ENCODE assay signal across 36 mouse cellular contexts in the genomic region with DNA sequence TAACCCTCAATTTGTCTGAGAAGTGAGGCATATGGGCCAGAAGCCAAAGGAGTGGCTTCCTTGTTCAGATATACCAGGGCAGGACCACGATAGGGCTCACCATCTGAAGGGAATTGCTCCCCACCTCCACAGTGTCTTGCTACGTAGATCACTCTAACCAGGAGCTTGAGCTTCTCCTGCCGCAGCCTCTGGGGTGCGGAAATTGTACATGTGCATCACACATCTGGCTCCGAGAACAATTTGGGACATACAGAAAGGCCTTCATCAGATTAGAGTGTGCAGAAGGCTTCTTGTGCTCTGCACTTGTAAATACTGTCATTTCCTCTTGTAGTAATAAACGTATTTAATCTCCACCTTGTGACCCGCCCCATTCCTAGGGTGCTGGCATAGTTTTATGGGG. TPM values are rescaled to one million over a fixed set of nuclear protein-coding genes. Genes with fewer than 3 reads are reported as not detected.
DNase-seq lines count a peak whose midpoint lies in the region; ATAC-seq and TF ChIP-seq lines count a peak whose summit lies in the region.
"Had no signal": no experiment of that assay in that cellular context is flagged by ENCODE, and none has a peak within 500 bp of the region (broad histone marks: within the 10 kb centered on the region; RNA-seq: fewer than 3 reads in every experiment).

No protein-coding gene starts in this region.

- peak; percentile 85 for DNase-seq in MEL (ENCODE audit: low read depth, low spot score)
- DNase-seq in liver, embryonic 13.5 days = no peak
- no peak for DNase-seq in midbrain, embryonic 14.5 days
- no peak for DNase-seq in kidney, adult 2 months
- DNase-seq in adrenal gland, postnatal 25 days = no peak
- DNase-seq: adrenal gland, adult 2 months; cerebellum, adult 8-10 months; cerebellum, postnatal 36 days; embryo, embryonic 11 days; forebrain, postnatal 0 days; gastrocnemius, postnatal 10 days; kidney, adult 11 months; kidney, postnatal 25 days; thymus, adult 18-20 months; thymus, postnatal 25 days had no signal

- peak overlapping the region; percentile 55 for H3K9ac ChIP-seq in MEL (ENCODE audit: control insufficient read depth, low read depth, low read length, poor library complexity, severe bottlenecking)
- no peak overlapping the region for H3K9ac ChIP-seq in liver, embryonic 13.5 days
- no peak overlapping the region for H3K9ac ChIP-seq in midbrain, embryonic 14.5 days (replicated peaks; ENCODE audit: low read length)
- H3K9ac ChIP-seq: embryonic facial prominence, embryonic 13.5 days; forebrain, embryonic 12.5 days; forebrain, postnatal 0 days; heart, embryonic 15.5 days; kidney, embryonic 15.5 days; lung, embryonic 15.5 days; midbrain, embryonic 12.5 days; neural tube, embryonic 13.5 days; stomach, embryonic 15.5 days had no signal

- peak overlapping the region; percentile 42 to 48 for H3K4me3 ChIP-seq in MEL (ENCODE audit: control insufficient read depth in 1 of 2, insufficient read depth in 1 of 2, low read depth in 2 of 2, low read length in 2 of 2)
- H3K4me3 ChIP-seq in liver, embryonic 13.5 days (replicated peaks) = no peak overlapping the region
- H3K4me3 ChIP-seq in small intestine, adult 2 months (ENCODE audit: low read depth, low read length) = no peak overlapping the region
- H3K4me3 ChIP-seq in midbrain, embryonic 14.5 days (replicated peaks; ENCODE audit: low read depth, low read length) = no peak overlapping the region
- no peak overlapping the region for H3K4me3 ChIP-seq in kidney, adult 2 months (ENCODE audit: insufficient read depth, low read depth, low read length)
- H3K4me3 ChIP-seq: embryonic facial prominence, embryonic 13.5 days; erythroblast, embryonic 14.5 days; forebrain, embryonic 12.5 days; heart, embryonic 15.5 days; kidney, embryonic 15.5 days; lung, embryonic 15.5 days; midbrain, embryonic 12.5 days; neural tube, embryonic 13.5 days; stomach, embryonic 15.5 days had no signal

- peak in 1 of 2 experiments; percentile 49; a peak in 1 of 4 replicates for TF ChIP-seq POLR2A in MEL (IDR thresholded peaks at IDR 0.05; ENCODE audit: control insufficient read depth in 1 of 2, insufficient read depth in 1 of 2, low read depth in 1 of 2, low read length in 2 of 2, poor library complexity in 1 of 2)
- TF ChIP-seq POLR2A in small intestine, adult 2 months (IDR thresholded peaks at IDR 0.05; ENCODE audit: low read depth, low read length) = no peak
- no peak for TF ChIP-seq POLR2A in kidney, adult 2 months (IDR thresholded peaks at IDR 0.05; ENCODE audit: low read depth, low read length)

- ATAC-seq in erythroblast, adult 5-6 weeks (replicated peaks; ENCODE audit: low FRiP score, poor library complexity, severe bottlenecking) = peak; percentile 47
- peak; percentile 39; the same call in 1 of the 2 replicates for ATAC-seq in liver, embryonic 13.5 days (ENCODE audit: low read depth)
- ATAC-seq in midbrain, embryonic 14.5 days (ENCODE audit: low FRiP score, low TSS enrichment) = no peak
- ATAC-seq: forebrain, postnatal 0 days; hindbrain, postnatal 0 days had no signal

- TF ChIP-seq CTCF in MEL (IDR thresholded peaks at IDR 0.05 in 2 of 3, conservative IDR thresholded peaks at IDR 0.05 in 1 of 3; ENCODE audit: control insufficient read depth in 1 of 3, insufficient read depth in 1 of 3, low read depth in 2 of 3, low read length in 3 of 3, poor library complexity in 1 of 3, severe bottlenecking in 1 of 3) = no peak
- TF ChIP-seq CTCF in small intestine, adult 2 months (IDR thresholded peaks at IDR 0.05; ENCODE audit: extremely low read depth, insufficient read length, insufficient replicate concordance, low read depth, low read length) = no peak
- no peak for TF ChIP-seq CTCF in kidney, adult 2 months (conservative IDR thresholded peaks at IDR 0.05; ENCODE audit: insufficient read depth, insufficient read length, low read depth, low read length)

- H3K36me3 ChIP-seq in MEL (ENCODE audit: control insufficient read depth in 1 of 2, insufficient read depth in 2 of 2, low read length in 2 of 2) = peaks cover 0 to 24% of the 10 kb centered on the region in 2 experiments; a peak in 2 of 4 replicates
- no peaks in the 10 kb centered on the region for H3K36me3 ChIP-seq in liver, embryonic 13.5 days
- H3K36me3 ChIP-seq in small intestine, adult 2 months (ENCODE audit: control insufficient read depth, insufficient read depth, low read length) = no peaks in the 10 kb centered on the region
- H3K36me3 ChIP-seq in midbrain, embryonic 14.5 days (ENCODE audit: control insufficient read depth, insufficient read depth, low read length) = no peaks in the 10 kb centered on the region
- H3K36me3 ChIP-seq in kidney, adult 2 months (ENCODE audit: control insufficient read depth, insufficient read depth, low read length) = no peaks in the 10 kb centered on the region
- H3K36me3 ChIP-seq: embryonic facial prominence, embryonic 13.5 days; forebrain, embryonic 12.5 days; heart, embryonic 15.5 days; kidney, embryonic 15.5 days; lung, embryonic 15.5 days; midbrain, embryonic 12.5 days; neural tube, embryonic 13.5 days; stomach, embryonic 15.5 days had no signal

- no peak for TF ChIP-seq RAD21 in MEL (IDR thresholded peaks at IDR 0.05; ENCODE audit: low read depth, low read length)

- H3K9me3 ChIP-seq in MEL (replicated peaks; ENCODE audit: insufficient read depth, low read length) = no peaks in the 10 kb centered on the region
- no peaks in the 10 kb centered on the region for H3K9me3 ChIP-seq in liver, embryonic 13.5 days (replicated peaks)
- no peaks in the 10 kb centered on the region for H3K9me3 ChIP-seq in midbrain, embryonic 14.5 days (ENCODE audit: control insufficient read depth, low read length)
- H3K9me3 ChIP-seq: embryonic facial prominence, embryonic 13.5 days; forebrain, embryonic 12.5 days; heart, embryonic 15.5 days; kidney, embryonic 15.5 days; lung, embryonic 15.5 days; midbrain, embryonic 12.5 days; neural tube, embryonic 13.5 days; stomach, embryonic 15.5 days had no signal

- H3K4me2 ChIP-seq in liver, embryonic 13.5 days = no peak overlapping the region
- no peak overlapping the region for H3K4me2 ChIP-seq in midbrain, embryonic 14.5 days (ENCODE audit: low read length)
- H3K4me2 ChIP-seq: embryonic facial prominence, embryonic 13.5 days; forebrain, embryonic 12.5 days; heart, embryonic 15.5 days; kidney, embryonic 15.5 days; lung, embryonic 15.5 days; midbrain, embryonic 12.5 days; neural tube, embryonic 13.5 days; stomach, embryonic 15.5 days had no signal

- WGBS in liver, embryonic 13.5 days (ENCODE audit: insufficient replicate concordance) = 44% methylated on average over 7 of the region's 7 CpGs
- 32% methylated on average over 7 of the region's 7 CpGs for WGBS in small intestine, adult 2 months
- 83% methylated on average over 7 of the region's 7 CpGs for WGBS in midbrain, embryonic 14.5 days
- WGBS in kidney, adult 2 months = 87% methylated on average over 7 of the region's 7 CpGs

- no peaks in the 10 kb centered on the region for H3K79me2 ChIP-seq in MEL (ENCODE audit: control insufficient read depth, insufficient read depth, low read length, poor library complexity)

- H3K4me1 ChIP-seq in MEL (ENCODE audit: control insufficient read depth in 1 of 2, insufficient read depth in 2 of 2, low read length in 2 of 2) = peaks cover 23 to 28% of the 10 kb centered on the region in 2 experiments
- peaks cover 47% of the 10 kb centered on the region for H3K4me1 ChIP-seq in liver, embryonic 13.5 days (replicated peaks)
- H3K4me1 ChIP-seq in small intestine, adult 2 months (ENCODE audit: control insufficient read depth, insufficient read depth, insufficient read length, low read length) = peaks cover 27% of the 10 kb centered on the region; the same call in 1 of the 2 replicates
- H3K4me1 ChIP-seq in midbrain, embryonic 14.5 days (ENCODE audit: control insufficient read depth, insufficient read depth, low read length) = 0 out of 2 replicates have a peak, but pooled peaks cover 6% of the 10 kb centered on the region
- H3K4me1 ChIP-seq in kidney, adult 2 months (ENCODE audit: control insufficient read depth, insufficient read depth, low read length) = no peaks in the 10 kb centered on the region

- peak overlapping the region; percentile 90 for H3K27ac ChIP-seq in MEL (ENCODE audit: control insufficient read depth, low read depth, low read length)
- H3K27ac ChIP-seq in liver, embryonic 13.5 days = peak overlapping the region; percentile 69
- H3K27ac ChIP-seq in small intestine, adult 2 months (ENCODE audit: insufficient read depth, low read depth, low read length) = peak overlapping the region; percentile 92
- H3K27ac ChIP-seq in midbrain, embryonic 14.5 days (replicated peaks; ENCODE audit: low read depth, low read length) = no peak overlapping the region
- H3K27ac ChIP-seq in kidney, adult 2 months (ENCODE audit: insufficient read depth, low read depth, low read length) = no peak overlapping the region
- H3K27ac ChIP-seq: embryonic facial prominence, embryonic 13.5 days; forebrain, embryonic 12.5 days; heart, embryonic 15.5 days; hindbrain, postnatal 0 days; kidney, embryonic 15.5 days; lung, embryonic 15.5 days; midbrain, embryonic 12.5 days; neural tube, embryonic 13.5 days; stomach, embryonic 15.5 days had no signal

- peak; percentile 44 to 58 for TF ChIP-seq EP300 in MEL (IDR thresholded peaks at IDR 0.05; ENCODE audit: low read depth in 1 of 2, low read length in 2 of 2)

- H3K27me3 ChIP-seq in MEL (ENCODE audit: control insufficient read depth in 1 of 2, insufficient read depth in 2 of 2, low read length in 2 of 2) = no peaks in the 10 kb centered on the region
- H3K27me3 ChIP-seq in liver, embryonic 13.5 days = peaks cover 3% of the 10 kb centered on the region
- no peaks in the 10 kb centered on the region for H3K27me3 ChIP-seq in small intestine, adult 2 months (ENCODE audit: control insufficient read depth, insufficient read depth, low read length)
- no peaks in the 10 kb centered on the region for H3K27me3 ChIP-seq in midbrain, embryonic 14.5 days (ENCODE audit: control insufficient read depth, insufficient read depth, low read length)
- H3K27me3 ChIP-seq in kidney, adult 2 months (replicated peaks; ENCODE audit: control insufficient read depth, insufficient read depth, low read length) = no peaks in the 10 kb centered on the region
- H3K27me3 ChIP-seq: embryonic facial prominence, embryonic 13.5 days; forebrain, embryonic 12.5 days; heart, embryonic 15.5 days; kidney, embryonic 15.5 days; lung, embryonic 15.5 days; midbrain, embryonic 12.5 days; neural tube, embryonic 13.5 days; stomach, embryonic 15.5 days had no signal

RNA-seq across cellular contexts. Expression of a gene that starts 26.7 kb away (rescaled TPM):
- 18.5 and 21.5 TPM in 2 replicates for total RNA-seq in MEL (2012; rRNA removed)
- polyA plus RNA-seq in MEL (2012; ENCODE audit: insufficient read depth in 1 of 2, insufficient read length in 2 of 2, low read depth in 1 of 2, low replicate concordance in 2 of 2, missing spikeins in 1 of 2) = 10 to 100 TPM in 1 of 2 experiments, not detected in 1; 21.8 TPM
- total RNA-seq in erythroblast, adult 5-6 weeks (2015; ENCODE audit: low replicate concordance) = 5.6 and 9.2 TPM in 2 replicates
- 7.2 and 8.2 TPM in 2 replicates for total RNA-seq in erythroblast, adult 5-6 weeks (2017; ENCODE audit: low replicate concordance)
- 19.8 and 23.9 TPM in 2 replicates for polyA plus RNA-seq in liver, embryonic 13.5 days (2015; fragmentation: Nextera tagmentation; extraction: Ambion mirVana)
- polyA plus RNA-seq in small intestine, adult 2 months (2012; rRNA removed) = 5.8 and 8.5 TPM in 2 replicates
- polyA plus RNA-seq in midbrain, embryonic 14.5 days (2014; fragmentation: Nextera tagmentation; extraction: Ambion mirVana) = 69.4 and 75.3 TPM in 2 replicates
- polyA plus RNA-seq in kidney, adult 2 months (2012; rRNA removed) = 16.1 and 17.9 TPM in 2 replicates
- 34.1 and 38.4 TPM in 2 replicates for total RNA-seq in adrenal gland, postnatal 25 days (2021)

RNA-seq across cellular contexts. Expression of a gene that starts 28.3 kb away (rescaled TPM):
- total RNA-seq in MEL (2012; rRNA removed) = 0.08 TPM in 1 of 2 replicates, not detected in the other
- polyA plus RNA-seq in MEL (2012; ENCODE audit: insufficient read depth in 1 of 2, insufficient read length in 2 of 2, low read depth in 1 of 2, low replicate concordance in 2 of 2, missing spikeins in 1 of 2) = under 1 TPM in 1 of 2 experiments, not detected in 1; 0.17 TPM
- total RNA-seq in erythroblast, adult 5-6 weeks (2015; ENCODE audit: low replicate concordance) = not detected in 2 replicates
- total RNA-seq in erythroblast, adult 5-6 weeks (2017; ENCODE audit: low replicate concordance) = not detected in 2 replicates
- not detected in 2 replicates for polyA plus RNA-seq in liver, embryonic 13.5 days (2015; fragmentation: Nextera tagmentation; extraction: Ambion mirVana)
- polyA plus RNA-seq in small intestine, adult 2 months (2012; rRNA removed) = not detected in 2 replicates
- polyA plus RNA-seq in midbrain, embryonic 14.5 days (2014; fragmentation: Nextera tagmentation; extraction: Ambion mirVana) = not detected in 2 replicates
- 0.11 TPM in 1 of 2 replicates, not detected in the other for polyA plus RNA-seq in kidney, adult 2 months (2012; rRNA removed)
- total RNA-seq in adrenal gland, postnatal 25 days (2021) = not detected in 2 replicates
- total RNA-seq: adrenal gland, adult 2 months; adrenal gland, postnatal 4 days; forebrain, postnatal 0 days; gastrocnemius, postnatal 10 days; heart, postnatal 25 days; hindbrain, postnatal 0 days; layer of hippocampus, postnatal 10 days; left cerebral cortex, adult 18-20 months; left cerebral cortex, postnatal 14 days; liver, adult 2 months; megakaryocyte, adult 5-6 weeks had no signal
- polyA plus RNA-seq: adrenal gland, adult 2 months; embryonic facial prominence, embryonic 13.5 days; erythroblast, embryonic 14.5 days; forebrain, embryonic 12.5 days; forebrain, postnatal 0 days; heart, embryonic 15.5 days; hindbrain, embryonic 11.5 days; hindbrain, postnatal 0 days; kidney, embryonic 15.5 days; limb, embryonic 11.5 days; liver, adult 2 months; lung, embryonic 15.5 days; midbrain, embryonic 12.5 days; neural tube, embryonic 13.5 days; stomach, embryonic 15.5 days had no signal

RNA-seq across cellular contexts. Expression of a gene that starts 38.8 kb away (rescaled TPM):
- 25.5 and 37.7 TPM in 2 replicates for total RNA-seq in MEL (2012; rRNA removed)
- 10 to 100 TPM; 31.8 to 48.6 TPM for polyA plus RNA-seq in MEL (2012; ENCODE audit: insufficient read depth in 1 of 2, insufficient read length in 2 of 2, low read depth in 1 of 2, low replicate concordance in 2 of 2, missing spikeins in 1 of 2)
- total RNA-seq in erythroblast, adult 5-6 weeks (2015; ENCODE audit: low replicate concordance) = 15.9 and 16.3 TPM in 2 replicates
- total RNA-seq in erythroblast, adult 5-6 weeks (2017; ENCODE audit: low replicate concordance) = 24.3 and 25.0 TPM in 2 replicates
- polyA plus RNA-seq in liver, embryonic 13.5 days (2015; fragmentation: Nextera tagmentation; extraction: Ambion mirVana) = 7.6 and 7.7 TPM in 2 replicates
- polyA plus RNA-seq in small intestine, adult 2 months (2012; rRNA removed) = 3.8 and 10.8 TPM in 2 replicates
- polyA plus RNA-seq in midbrain, embryonic 14.5 days (2014; fragmentation: Nextera tagmentation; extraction: Ambion mirVana) = 79.7 and 111 TPM in 2 replicates
- 6.1 and 6.2 TPM in 2 replicates for polyA plus RNA-seq in kidney, adult 2 months (2012; rRNA removed)
- total RNA-seq in adrenal gland, postnatal 25 days (2021) = 45.5 and 55.4 TPM in 2 replicates

Comparison
In these comparisons a context has a peak if more than half of its experiments do, and no peak if none do; other contexts are left out.
1. H3K27ac ChIP-seq: peak in MEL (single experiment), liver, embryonic 13.5 days (single experiment) and small intestine, adult 2 months (single experiment); none in midbrain, embryonic 14.5 days (single experiment) and kidney, adult 2 months (single experiment).
2. H3K4me3 ChIP-seq: peak in MEL (2 of 2); none in liver, embryonic 13.5 days (single experiment), small intestine, adult 2 months (single experiment), midbrain, embryonic 14.5 days (single experiment) and kidney, adult 2 months (single experiment).